Mouse (Mus musculus) myocyte (in vitro differentiated cells): ENCODE measurements around the gene Rapgef5. TPM values are rescaled to one million over a fixed set of nuclear protein-coding genes. Genes with fewer than 3 reads are reported as not detected.
"Not testable (repeated sequence)": the region's sequence is repeated elsewhere in the genome, so short reads cannot be mapped to it uniquely, and the experiment has no call there.

Experiments
- H3K27me3 ChIP-seq: one replicate; pipeline ENCODE4 v1.6.1; 2011; ENCODE audit not compliant: control insufficient read depth, insufficient read depth, insufficient read length
- H3K36me3 ChIP-seq: one replicate; pipeline ENCODE4 v1.6.1; 2011; ENCODE audit not compliant: control insufficient read depth, insufficient read depth
- H3K4me2 ChIP-seq: one replicate; pipeline ENCODE4 v1.6.1; 2011; ENCODE audit warnings: low read depth, control low read depth
- H3K4me3 ChIP-seq: one replicate; pipeline ENCODE4 v1.5.1; 2011; ENCODE audit warnings: mild to moderate bottlenecking, control low read depth, moderate library complexity
- H3K79me2 ChIP-seq: one replicate; pipeline ENCODE4 v1.6.1; 2011; ENCODE audit not compliant: control insufficient read depth, insufficient read depth
- H3ac ChIP-seq: one replicate; pipeline ENCODE4 v1.6.1; 2011; ENCODE audit not compliant: control insufficient read depth, insufficient read length
- CEBPB ChIP-seq: IDR thresholded peaks from 2 replicates; pipeline ENCODE4 v1.6.1; 2011; ENCODE audit warnings: mild to moderate bottlenecking, moderate library complexity; ENCODE audit not compliant: poor library complexity, insufficient read depth, severe bottlenecking
- E2F4 ChIP-seq: IDR thresholded peaks from one replicate; pipeline ENCODE4 v1.6.1; 2011; ENCODE audit warnings: mild to moderate bottlenecking, control low read depth, moderate library complexity; ENCODE audit not compliant: insufficient read depth
- MAX ChIP-seq: IDR thresholded peaks from one replicate; pipeline ENCODE4 v1.6.1; 2011; ENCODE audit warnings: low read depth, mild to moderate bottlenecking, control low read depth
- MYOD1 ChIP-seq, 3 experiments: IDR thresholded peaks; one replicate each; pipeline ENCODE4 v1.6.1; 2011; ENCODE audit warnings: control low read depth in 2 of 3, low read depth in 2 of 3, mild to moderate bottlenecking in 2 of 3, moderate library complexity in 1 of 3; ENCODE audit not compliant: insufficient read length in 2 of 3, control insufficient read depth in 1 of 3
- MYOG ChIP-seq, 3 experiments: IDR thresholded peaks; one replicate each; pipeline ENCODE4 v1.6.1; 2011; ENCODE audit warnings: control low read depth in 2 of 3, low read depth in 2 of 3, mild to moderate bottlenecking in 2 of 3; ENCODE audit not compliant: insufficient read length in 2 of 3, control insufficient read depth in 1 of 3, insufficient read depth in 1 of 3
- POLR2A ChIP-seq: IDR thresholded peaks from one replicate; pipeline ENCODE4 v1.6.1; 2011; ENCODE audit warnings: low read depth, mild to moderate bottlenecking, control low read depth, moderate library complexity; ENCODE audit not compliant: insufficient read length
- POLR2AphosphoS2 ChIP-seq: IDR thresholded peaks from one replicate; pipeline ENCODE4 v1.6.1; 2011; ENCODE audit warnings: low read depth, control low read depth; ENCODE audit not compliant: insufficient read length
- REST ChIP-seq: IDR thresholded peaks from one replicate; pipeline ENCODE4 v1.6.1; 2011; ENCODE audit warnings: mild to moderate bottlenecking, control low read depth, moderate library complexity; ENCODE audit not compliant: insufficient read depth, insufficient read length
- SRF ChIP-seq: IDR thresholded peaks from one replicate; pipeline ENCODE4 v1.6.1; 2011; ENCODE audit warnings: low read depth; ENCODE audit not compliant: control insufficient read depth, insufficient read length
- TCF12 ChIP-seq: IDR thresholded peaks from one replicate; pipeline ENCODE4 v1.6.1; 2011; ENCODE audit warnings: mild to moderate bottlenecking, control low read depth; ENCODE audit not compliant: poor library complexity, insufficient read depth, severe bottlenecking
- TCF3 ChIP-seq: IDR thresholded peaks from one replicate; pipeline ENCODE4 v1.6.1; 2011; ENCODE audit warnings: low read depth, control low read depth; ENCODE audit not compliant: insufficient read length
- USF1 ChIP-seq: IDR thresholded peaks from one replicate; pipeline ENCODE4 v1.6.1; 2011; ENCODE audit warnings: low read depth, mild to moderate bottlenecking, control low read depth, moderate library complexity
- polyA plus RNA-seq: library from polyadenylated mRNA; unstranded; fragments of >200 nt; fragmentation: generic; extraction: Trizol; gene quantifications from one replicate; pipeline ENCODE4 v1.2.1, GENCODE M21; 2012; ENCODE audit warnings: missing spikeins

The Rapgef5 gene
- polyA plus RNA-seq, 1 experiment: 0.01 TPM

DNA sequence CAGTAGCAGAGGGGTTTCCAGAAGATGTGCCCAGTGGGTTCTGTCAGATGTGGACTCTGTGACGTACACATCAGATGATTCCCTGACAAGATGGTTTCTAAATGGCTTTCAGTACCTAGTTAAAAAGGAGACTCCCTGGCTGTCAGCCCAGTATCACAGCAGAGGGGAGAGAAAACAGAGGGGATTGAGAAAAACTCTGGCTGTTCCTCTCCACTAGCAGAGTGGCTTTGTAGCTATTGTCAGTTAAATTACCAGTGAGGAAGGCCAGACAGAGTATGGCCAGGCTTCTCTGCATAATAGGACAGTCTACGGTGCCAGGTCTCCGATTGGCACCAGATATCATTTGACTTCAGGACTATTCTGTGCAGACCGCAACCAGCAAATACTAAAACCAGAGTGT is 279.0 kb downstream of the Rapgef5 start:
- Histone ChIP-seq H3K27me3 (peaks cover 8% of the 10 kb centered on the region), H3K36me3 (no peaks in the 10 kb centered on the region), H3K4me2 (no peak overlapping the region), H3ac (no peak overlapping the region), H3K4me3 (no peak overlapping the region), H3K79me2 (no peaks in the 10 kb centered on the region)
- TF ChIP-seq TCF3: no peak
- TF ChIP-seq CEBPB: no peak
- TF ChIP-seq MYOG (IDR thresholded peaks at IDR 0.05; ENCODE audit: control insufficient read depth in 1 of 3, insufficient read depth in 1 of 3, insufficient read length in 2 of 3, low read depth in 2 of 3): no peak
- TF ChIP-seq POLR2AphosphoS2: no peak
- no peak for TF ChIP-seq SRF
- TF ChIP-seq USF1: no peak
- TF ChIP-seq E2F4: no peak
- no peak for TF ChIP-seq MYOD1 (IDR thresholded peaks at IDR 0.05; ENCODE audit: control insufficient read depth in 1 of 3, insufficient read length in 2 of 3, low read depth in 2 of 3)
- no peak for TF ChIP-seq POLR2A
- no peak for TF ChIP-seq TCF12
- TF ChIP-seq REST: no peak
- TF ChIP-seq MAX: no peak

- not testable (repeated sequence) for H3K4me2 ChIP-seq, H3K79me2 ChIP-seq, H3K36me3 ChIP-seq, H3ac ChIP-seq, H3K4me3 ChIP-seq, H3K27me3 ChIP-seq
These were observed 287.7 kb downstream of the Rapgef5 start, which contains the start of gene Cdca7l for GRCm38 (mm10) chr12:117803989-117804388. Gene Cdca7l, plus strand, starts transcription at chr12:117804289.

GRCm38 (mm10) chr12:117805576-117805975 is 289.3 kb downstream of the Rapgef5 start:
- H3ac ChIP-seq: no peak overlapping the region
- H3K4me3 ChIP-seq: no peak overlapping the region
- H3K79me2 ChIP-seq: no peaks in the 10 kb centered on the region
- TF ChIP-seq TCF12 (no peak), CEBPB (peak; percentile 41; the same call in 1 of the 2 replicates)
- H3K4me2 ChIP-seq: no peak overlapping the region
- no peaks in the 10 kb centered on the region for H3K27me3 ChIP-seq
- no peaks in the 10 kb centered on the region for H3K36me3 ChIP-seq

DNA sequence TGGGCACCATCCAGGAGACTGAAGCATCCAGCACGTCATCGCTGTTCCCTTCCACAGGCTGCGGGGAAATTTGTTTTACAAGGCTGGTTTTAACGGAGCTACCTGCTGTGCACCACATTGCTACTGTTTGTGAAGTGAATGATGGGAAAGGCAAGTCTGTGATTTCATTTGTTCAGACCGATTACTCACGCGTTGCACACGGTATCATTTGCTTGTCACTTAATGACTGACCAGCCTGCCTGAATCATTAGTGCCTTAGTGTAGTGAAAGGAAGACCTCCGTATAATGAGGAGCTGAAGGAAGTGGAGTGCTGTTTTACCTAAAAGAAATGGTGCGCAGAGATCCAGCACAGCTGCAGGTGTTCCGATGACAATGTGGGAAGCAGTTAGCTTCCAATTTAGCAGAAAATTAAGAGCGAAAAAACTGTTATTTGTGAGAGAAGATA is 289.8 kb downstream of the Rapgef5 start:
- no peaks in the 10 kb centered on the region for H3K79me2 ChIP-seq
- H3K4me3 ChIP-seq: no peak overlapping the region
- no peaks in the 10 kb centered on the region for H3K36me3 ChIP-seq
- H3K27me3 ChIP-seq: no peaks in the 10 kb centered on the region
- H3K4me2 ChIP-seq: no peak overlapping the region
- TF ChIP-seq TCF12 (no peak), CEBPB (no peak), MAX (no peak), SRF (no peak), USF1 (no peak), POLR2A (no peak), MYOD1 (IDR thresholded peaks at IDR 0.05; ENCODE audit: control insufficient read depth in 1 of 3, insufficient read length in 2 of 3, low read depth in 2 of 3) (no peak), E2F4 (no peak), MYOG (IDR thresholded peaks at IDR 0.05; ENCODE audit: control insufficient read depth in 1 of 3, insufficient read depth in 1 of 3, insufficient read length in 2 of 3, low read depth in 2 of 3) (no peak)
- no peak overlapping the region for H3ac ChIP-seq

- H3K79me2 ChIP-seq: no peaks in the 10 kb centered on the region
- H3K4me2 ChIP-seq: no peak overlapping the region
- TF ChIP-seq TCF3: no peak
- no peak for TF ChIP-seq MAX
- H3K27me3 ChIP-seq: no peaks in the 10 kb centered on the region
- no peak overlapping the region for H3ac ChIP-seq
- H3K4me3 ChIP-seq: no peak overlapping the region
- H3K36me3 ChIP-seq: no peaks in the 10 kb centered on the region
These were observed 290.2 kb downstream of the Rapgef5 start for GRCm38 (mm10) chr12:117806470-117806869.

DNA sequence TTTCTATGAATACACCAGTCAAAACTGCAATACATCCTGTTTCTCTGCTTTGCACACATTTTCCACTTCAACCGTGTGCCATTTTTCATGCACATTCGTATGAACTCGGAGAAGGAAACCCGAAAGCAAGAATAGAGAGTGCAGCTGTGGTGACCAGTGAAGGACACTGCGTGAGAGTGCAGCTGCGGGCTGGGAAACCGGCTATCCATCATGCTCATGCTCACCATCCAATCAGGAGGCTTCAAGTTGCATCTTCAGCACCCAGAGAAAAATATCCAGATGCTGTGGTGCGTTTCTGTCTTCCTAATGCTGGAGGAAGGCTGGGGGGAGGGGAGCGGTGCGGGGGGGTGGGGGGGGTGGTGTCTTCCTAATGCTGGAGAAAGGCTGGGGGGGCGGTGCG is 291.4 kb downstream of the Rapgef5 start:
- Histone ChIP-seq H3K36me3 (no peaks in the 10 kb centered on the region), H3K27me3 (no peaks in the 10 kb centered on the region), H3K4me3 (no peak overlapping the region), H3K4me2 (no peak overlapping the region), H3K79me2 (no peaks in the 10 kb centered on the region), H3ac (no peak overlapping the region)
- TF ChIP-seq MAX (no peak), USF1 (no peak)
